Mouse (Mus musculus): ENCODE data around the gene Arfgef3.

Arfgef3 gene

GRCm38 (mm10) chr10:18743286-18744142 is at the start of gene Arfgef3:
TSS of gene Arfgef3 (minus strand) at chr10:18743949.
- peak; percentile 87 for DNase-seq

DNA sequence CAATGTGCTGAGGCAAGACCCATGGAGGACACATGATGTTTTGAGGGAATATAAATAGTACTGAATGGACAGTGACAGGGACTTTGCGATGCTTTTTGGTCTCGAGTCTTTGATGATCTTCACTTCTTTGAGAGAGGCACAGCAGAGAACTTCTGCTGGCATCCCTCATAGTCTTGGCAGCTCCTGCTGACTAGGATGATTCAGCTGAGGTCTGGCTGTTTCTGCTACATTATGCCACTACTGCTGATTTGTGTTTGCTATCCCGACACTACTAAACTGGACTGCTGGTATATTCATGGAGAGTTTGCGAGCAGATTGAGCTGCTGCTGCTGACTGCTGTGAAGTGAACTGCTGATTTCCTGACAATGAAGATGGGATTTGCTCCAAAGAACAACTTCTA is 46.3 kb upstream of the Arfgef3 start:
- peak; percentile 12 for DNase-seq

- DNase-seq: no peak
Observed at GRCm38 (mm10) chr10:18788601-18789000, 44.9 kb upstream of the Arfgef3 start.

DNA sequence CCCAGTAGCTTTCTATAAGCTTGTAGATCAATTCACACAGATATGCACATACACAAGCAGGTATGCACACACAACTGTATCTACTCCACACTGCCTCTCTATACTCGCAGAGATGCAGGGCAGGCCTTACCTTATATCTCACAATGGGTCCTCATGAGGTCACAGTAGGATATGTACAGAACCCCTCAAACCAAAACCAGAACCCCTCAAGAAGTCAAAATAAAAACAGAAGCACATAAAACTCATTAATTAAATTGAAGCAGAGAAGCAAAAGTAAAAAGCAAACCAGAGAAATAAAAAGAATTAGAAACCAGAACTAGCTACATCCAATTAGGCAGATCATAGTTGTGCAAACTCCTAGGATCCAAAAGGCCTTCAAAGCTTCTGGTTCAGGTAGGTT is 42.9 kb upstream of the Arfgef3 start, which contains the start of gene Gm4922:
Gm4922 (minus strand) TSS at position 101 of the 400 bp plus-strand sequence.
- DNase-seq: no peak

DNA sequence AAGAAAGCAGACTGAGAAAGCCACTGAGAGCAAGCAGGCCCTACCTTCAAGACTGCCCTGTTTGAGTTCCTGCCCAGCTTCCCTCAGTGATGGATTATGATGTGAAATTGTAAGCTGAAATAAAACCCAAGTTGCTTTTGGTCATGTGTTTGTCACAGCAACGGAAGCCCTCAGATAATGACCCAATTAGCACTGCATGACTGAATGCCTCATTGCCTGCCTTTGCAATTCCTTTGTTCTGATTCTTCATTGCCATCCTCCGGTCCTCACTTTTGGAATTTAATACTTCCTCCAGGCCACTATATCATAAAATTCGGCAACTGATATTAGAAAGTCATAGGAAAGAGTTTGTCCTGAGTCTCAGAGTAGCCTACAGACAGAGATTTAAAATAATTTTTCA is 33.8 kb upstream of the Arfgef3 start:
- no peak for DNase-seq

GRCm38 (mm10) chr10:18772537-18773179 is 28.9 kb upstream of the Arfgef3 start:
- no peak for DNase-seq

- DNase-seq: no peak
Observed at GRCm38 (mm10) chr10:18769909-18770308, 26.2 kb upstream of the Arfgef3 start.

- DNase-seq: no peak
Observed at GRCm38 (mm10) chr10:18760241-18760640, 16.5 kb upstream of the Arfgef3 start.

- DNase-seq: no peak
Observed at GRCm38 (mm10) chr10:18750057-18750456, 6.3 kb upstream of the Arfgef3 start.

DNA sequence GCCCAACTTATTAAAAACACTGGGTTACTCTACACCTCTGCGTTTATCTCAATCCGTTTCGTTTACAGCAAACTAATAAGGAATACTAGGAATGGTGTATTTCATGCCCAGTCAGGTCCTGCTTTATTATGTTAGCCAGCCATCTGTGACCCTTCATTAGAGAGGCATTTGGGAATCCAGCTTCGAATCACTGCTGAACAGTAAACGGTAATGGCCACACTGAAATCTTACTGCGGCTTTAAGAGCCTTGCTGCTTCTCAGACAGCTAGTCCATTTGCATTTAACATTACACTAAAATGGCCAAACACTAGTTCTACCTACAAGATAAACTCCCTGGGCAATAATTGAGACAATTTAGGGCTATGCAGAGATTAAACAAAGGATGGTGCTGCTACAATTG is 1.7 kb downstream of the Arfgef3 start:
- no peak for DNase-seq

GRCm38 (mm10) chr10:18741024-18741423 is 2.7 kb downstream of the Arfgef3 start:
- no peak for DNase-seq

GRCm38 (mm10) chr10:18728548-18728947 is 15.2 kb downstream of the Arfgef3 start:
- DNase-seq: no peak

- DNase-seq: no peak
Observed at GRCm38 (mm10) chr10:18711436-18711835, 32.3 kb downstream of the Arfgef3 start.

DNA sequence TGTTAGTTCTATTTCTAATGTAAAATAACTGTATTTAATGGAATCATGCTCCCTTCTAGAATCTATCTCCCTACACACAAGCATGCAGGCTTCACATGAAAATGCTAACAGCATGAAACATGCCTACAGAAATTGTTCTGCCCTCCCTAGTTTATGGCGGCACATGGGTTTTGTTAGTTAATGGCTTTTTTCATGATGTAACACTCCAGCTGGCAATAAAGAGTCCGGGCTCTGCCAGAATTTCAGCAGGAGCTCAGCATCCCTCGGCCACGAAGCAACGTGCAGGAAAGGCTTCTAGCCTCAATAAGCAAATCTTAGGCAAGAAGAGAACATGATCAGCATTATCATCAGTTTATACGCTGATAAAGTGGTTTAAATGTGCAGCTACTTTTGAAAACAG is 32.8 kb downstream of the Arfgef3 start:
- DNase-seq: peak; percentile 34

GRCm38 (mm10) chr10:18709836-18710235 is 33.9 kb downstream of the Arfgef3 start:
- DNase-seq: no peak

DNA sequence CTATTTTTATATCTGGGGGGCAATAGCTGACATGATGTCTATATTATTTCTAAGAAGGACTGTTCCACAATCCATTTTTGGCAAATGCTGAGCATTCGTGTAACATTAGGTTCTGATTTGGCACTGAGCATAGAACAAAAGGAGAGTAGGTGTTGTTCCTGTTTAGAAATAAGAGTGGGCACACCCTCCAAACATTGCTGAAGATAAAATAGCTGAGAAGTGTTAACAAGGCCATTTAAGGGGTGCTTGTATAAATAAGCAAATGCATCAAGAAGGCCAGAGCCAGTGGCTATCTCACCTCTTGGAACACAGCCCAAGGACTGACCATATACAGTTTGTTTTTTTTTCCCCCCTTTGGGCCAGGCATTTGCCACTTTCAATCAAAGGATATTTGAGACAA is 35.1 kb downstream of the Arfgef3 start:
- DNase-seq: peak; percentile 14

DNA sequence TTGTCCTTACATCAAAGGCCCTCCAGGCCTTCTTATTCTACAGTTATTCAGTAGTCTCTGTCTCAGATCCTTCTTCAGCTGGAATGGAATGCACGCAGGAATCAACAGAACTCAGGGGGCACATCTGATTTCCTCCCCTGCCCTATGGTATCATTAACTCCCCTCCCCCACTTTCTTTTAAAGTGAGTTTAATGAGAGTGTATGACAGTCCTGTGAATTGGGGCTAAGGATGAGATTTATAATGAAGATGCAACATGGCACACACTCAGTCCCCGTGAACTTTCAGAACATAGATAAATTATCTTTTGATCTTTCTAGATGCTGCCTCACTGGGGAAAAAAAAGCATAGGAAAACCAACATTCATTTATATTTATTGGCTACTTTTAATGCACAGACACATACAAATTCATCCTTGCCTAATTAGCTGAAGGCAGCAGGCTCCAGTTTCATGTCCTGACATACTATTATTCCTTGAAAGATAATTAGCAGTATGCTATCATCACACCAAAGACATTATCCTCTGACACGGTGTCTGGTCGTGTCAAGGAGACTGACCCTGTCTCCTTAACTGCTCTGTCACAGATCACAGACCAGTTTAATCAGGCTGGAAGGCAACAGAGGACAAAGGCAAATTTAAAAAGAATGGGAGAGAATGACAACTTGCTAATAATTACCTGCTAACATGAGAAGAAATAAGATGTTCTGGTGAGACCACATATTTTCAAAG is 39.2 kb downstream of the Arfgef3 start:
- DNase-seq: no peak

DNA sequence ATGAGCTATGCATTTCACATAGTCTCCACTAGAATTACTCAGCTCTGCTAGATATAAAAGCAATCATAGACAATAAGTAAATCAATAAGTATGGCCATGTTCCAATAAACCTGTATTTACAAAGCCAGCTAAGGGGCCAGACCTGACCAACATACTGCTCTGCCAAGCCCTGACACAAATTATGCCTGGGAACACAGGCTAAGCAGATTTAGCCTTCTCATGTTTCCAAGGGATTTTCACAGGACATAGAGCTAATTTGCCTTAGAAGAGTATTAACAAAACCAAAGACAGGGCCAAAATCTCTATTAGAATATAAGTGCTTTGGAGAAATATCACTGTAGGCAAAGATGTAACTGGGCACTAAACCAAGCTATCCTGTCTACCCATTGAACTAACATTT is 42.2 kb downstream of the Arfgef3 start:
- no peak for DNase-seq

GRCm38 (mm10) chr10:18700117-18700516 is 43.6 kb downstream of the Arfgef3 start:
- DNase-seq: peak; percentile 11

GRCm38 (mm10) chr10:18699151-18699550 is 44.6 kb downstream of the Arfgef3 start:
- no peak for DNase-seq

DNA sequence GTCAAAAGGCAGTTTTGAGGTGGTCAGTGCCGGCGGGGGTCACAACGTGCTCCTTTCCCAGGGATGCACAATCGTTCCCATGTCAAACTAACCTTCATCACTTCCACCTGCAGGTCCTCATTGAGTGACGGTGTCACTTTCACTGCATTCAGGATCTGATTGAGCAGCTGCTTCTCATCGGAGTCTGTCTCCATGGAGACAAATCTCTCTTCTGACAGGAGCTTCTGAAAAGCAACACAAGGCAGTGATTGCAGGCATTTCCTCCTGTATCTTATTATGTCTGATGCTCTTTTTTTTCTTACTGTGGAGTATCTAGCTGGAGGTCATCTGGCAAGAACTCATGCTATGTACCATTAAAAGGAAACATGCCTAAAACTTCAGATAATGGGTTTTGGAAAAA is 47.3 kb downstream of the Arfgef3 start:
- DNase-seq: no peak

- no peak for DNase-seq
Observed at GRCm38 (mm10) chr10:18688234-18688633, 55.5 kb downstream of the Arfgef3 start.

DNA sequence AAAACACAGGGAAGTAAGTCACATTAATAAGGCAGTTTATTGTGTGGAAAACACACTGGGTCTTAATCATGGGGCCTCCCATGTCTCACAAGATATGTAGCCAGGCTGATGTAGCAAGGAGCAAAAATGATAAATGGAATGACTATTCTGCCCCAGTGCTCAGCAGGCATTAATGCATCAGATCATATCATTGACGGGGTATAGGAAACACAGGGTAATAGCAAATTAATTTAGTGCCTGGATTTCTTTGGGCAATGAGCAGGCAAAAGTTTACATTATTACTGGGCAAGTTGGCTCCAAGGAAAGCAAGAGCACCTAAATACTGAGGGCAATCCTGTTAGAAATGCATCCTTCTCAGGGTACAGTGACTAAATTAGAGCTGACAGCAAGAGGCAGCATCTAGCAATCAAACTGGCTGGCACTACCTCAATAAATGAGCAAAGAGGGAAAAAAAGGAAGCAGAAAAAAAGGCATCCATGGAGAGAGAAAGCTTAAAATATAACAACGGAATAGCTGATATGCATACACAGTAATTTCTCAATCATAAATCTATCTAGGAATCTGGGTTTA is 62.3 kb downstream of the Arfgef3 start:
- no peak for DNase-seq
